Mouse (Mus musculus) retina, adult 2 months (tissue): ENCODE measurements around the gene Mttp.

Experiments used
- DNase-seq: peaks from one replicate; pipeline ENCODE4 v3.0.0-alpha.2; 2012; ENCODE audit warnings: low read depth, low spot score

Mttp gene

DNA sequence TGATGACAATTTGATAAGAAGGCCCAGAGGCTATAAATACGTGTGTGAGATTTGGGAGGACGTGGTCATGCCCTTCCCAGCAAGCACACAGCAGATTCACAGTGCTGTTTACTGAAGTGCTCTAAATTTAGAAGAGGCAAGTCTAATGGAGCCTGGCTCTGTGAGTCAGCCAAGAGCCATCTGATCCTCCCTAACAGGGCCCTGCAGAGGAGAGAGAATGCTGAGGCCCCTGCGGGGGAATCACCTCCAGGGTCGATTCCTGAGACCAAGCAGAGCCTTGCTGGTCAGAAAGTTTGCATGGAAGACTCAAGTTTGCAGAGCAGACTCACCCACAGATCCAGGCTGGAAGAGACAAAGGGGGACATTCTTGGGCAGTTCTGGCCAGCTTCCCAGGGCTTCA is 90.8 kb downstream of the Mttp start:
- DNase-seq: no peak

GRCm38 (mm10) chr3:138051431-138051830 is 93.3 kb downstream of the Mttp start:
- no peak for DNase-seq

DNA sequence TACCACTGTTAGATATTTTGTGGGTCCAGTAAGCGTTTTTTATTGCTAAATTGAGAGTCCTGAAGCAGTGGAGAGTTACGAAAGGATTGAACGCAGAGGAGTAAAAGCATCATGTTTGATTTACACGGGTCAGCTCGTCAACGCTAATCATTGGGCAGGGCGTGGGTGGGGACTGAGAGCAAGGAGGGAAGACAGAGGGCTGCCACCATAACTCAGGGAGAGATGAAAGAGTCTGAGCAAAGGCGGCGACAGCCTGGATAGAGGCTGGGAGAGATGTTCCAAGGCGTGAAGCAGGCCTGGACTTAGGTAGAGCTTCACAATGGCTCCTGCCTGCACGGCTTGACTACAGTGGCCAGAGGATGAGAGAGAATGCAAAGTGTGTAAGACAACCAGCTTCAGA is 94.0 kb downstream of the Mttp start:
- DNase-seq: no peak

DNA sequence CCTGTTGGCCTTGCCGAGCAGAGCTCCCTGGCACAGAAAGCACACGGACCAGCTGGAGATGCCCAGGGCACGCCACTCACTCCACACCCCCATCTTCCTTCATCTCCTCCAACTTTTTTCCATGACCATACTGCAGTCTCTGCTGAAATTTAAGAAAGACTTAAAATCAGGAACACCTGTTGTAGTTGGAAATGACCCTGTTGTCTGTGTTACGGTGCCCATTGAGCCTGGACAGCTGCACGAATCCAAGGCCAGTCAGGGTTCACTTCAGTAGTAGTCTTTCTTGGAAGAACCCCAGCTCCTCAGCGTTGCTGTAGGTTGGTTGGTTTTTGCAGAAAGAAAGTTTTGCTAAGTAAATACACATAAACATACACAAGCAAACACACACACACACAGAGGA is 95.2 kb downstream of the Mttp start:
- DNase-seq: no peak

GRCm38 (mm10) chr3:138043316-138043715 is 101.5 kb downstream of the Mttp start:
- no peak for DNase-seq

GRCm38 (mm10) chr3:138041591-138042301 is 103.0 kb downstream of the Mttp start:
- no peak for DNase-seq

GRCm38 (mm10) chr3:138040938-138041337 is 103.8 kb downstream of the Mttp start:
- DNase-seq: no peak
